Mouse (Mus musculus): Measurements from ENCODE around the gene Oprd1.

GRCm38 (mm10) chr4:132169761-132170160 is 25.5 kb upstream of the Oprd1 start:
- TF ChIP-seq NELFE (IDR thresholded peaks at IDR 0.05; ENCODE audit: low read depth, low read length): no peak
- no peak for TF ChIP-seq CTCF (IDR thresholded peaks at IDR 0.05 in 2 of 3, conservative IDR thresholded peaks at IDR 0.05 in 1 of 3; ENCODE audit: control insufficient read depth in 1 of 3, insufficient read depth in 1 of 3, low read depth in 2 of 3, low read length in 3 of 3, poor library complexity in 1 of 3, severe bottlenecking in 1 of 3)
- TF ChIP-seq MAFK (IDR thresholded peaks at IDR 0.05; ENCODE audit: borderline replicate concordance, low read depth, low read length): no peak
- TF ChIP-seq MAX (IDR thresholded peaks at IDR 0.05; ENCODE audit: low read length): no peak
- TF ChIP-seq ZC3H11A (IDR thresholded peaks at IDR 0.05; ENCODE audit: low read depth, low read length): no peak
- no peak for TF ChIP-seq UBTF (IDR thresholded peaks at IDR 0.05; ENCODE audit: borderline replicate concordance, insufficient read depth, low read depth, low read length)
